Mouse (Mus musculus) stomach, postnatal 0 days (tissue): ENCODE results near the gene Fyb.

Experiments used
- CTCF ChIP-seq: IDR thresholded peaks from 2 replicates; pipeline ENCODE4 v1.5.1; 2016; ENCODE audit warnings: antibody characterized with exemption, low read depth, mild to moderate bottlenecking, moderate library complexity
- EP300 ChIP-seq: optimal IDR thresholded peaks from 2 replicates; pipeline ENCODE3; 2016; ENCODE audit warnings: antibody characterized with exemption

DNA sequence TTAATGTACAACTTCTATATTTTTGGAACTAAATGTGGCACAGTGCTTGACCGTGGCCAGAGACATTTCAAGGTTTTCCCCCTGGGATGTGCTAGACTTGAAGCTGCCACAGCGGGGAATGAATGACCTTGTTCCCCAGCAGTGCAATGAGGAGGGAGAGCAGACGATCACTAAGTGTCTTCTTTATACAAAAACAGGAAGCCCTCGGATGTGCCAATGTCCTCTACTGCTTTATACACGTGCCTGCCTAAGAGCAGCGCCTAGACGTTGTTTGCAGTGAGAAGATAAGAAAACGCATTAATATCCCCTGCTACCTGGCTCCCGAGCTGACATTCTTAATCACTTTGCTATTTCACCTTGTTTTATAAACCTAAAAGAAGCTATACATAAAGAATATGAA lies 55.3 kb downstream of the Fyb start:
- TF ChIP-seq CTCF (no peak), EP300 (no peak)
